Comparison of ENCODE assay signal across 8 mouse cellular contexts in genomic region chr1:82787414-82787813, GRCm38 (mm10). TPM values are rescaled to one million over a fixed set of nuclear protein-coding genes. Genes with fewer than 3 reads are reported as not detected.
DNase-seq lines count a peak whose midpoint lies in the region; ATAC-seq and TF ChIP-seq lines count a peak whose summit lies in the region.

No protein-coding gene starts in this region.

- no peak overlapping the region for H3K4me2 ChIP-seq in embryonic facial prominence, embryonic 15.5 days (replicated peaks)
- no peak overlapping the region for H3K4me2 ChIP-seq in heart, embryonic 11.5 days

- peaks cover 12% of the 10 kb centered on the region; the same call in 1 of the 2 replicates for H3K4me1 ChIP-seq in E14TG2a.4 (replicated peaks; ENCODE audit: low read depth, low read length)
- peaks cover 3% of the 10 kb centered on the region for H3K4me1 ChIP-seq in bone marrow macrophage, adult 2 months (ENCODE audit: control insufficient read depth, insufficient read depth, low read length)
- H3K4me1 ChIP-seq in embryonic facial prominence, embryonic 15.5 days = peaks cover 8% of the 10 kb centered on the region; the same call in 1 of the 2 replicates
- peaks cover 6% of the 10 kb centered on the region; the same call in 1 of the 2 replicates for H3K4me1 ChIP-seq in heart, embryonic 11.5 days (ENCODE audit: control insufficient read depth, insufficient read depth, low read length)
- no peaks in the 10 kb centered on the region for H3K4me1 ChIP-seq in testis, adult 2 months (ENCODE audit: control insufficient read depth, insufficient read depth, low read length)

- peak; percentile 77; the same call in 1 of the 2 replicates for ATAC-seq in embryonic facial prominence, embryonic 15.5 days (ENCODE audit: insufficient number of reproducible peaks, low FRiP score, low TSS enrichment, low read depth)
- ATAC-seq in heart, embryonic 11.5 days (replicated peaks; ENCODE audit: insufficient number of reproducible peaks, low FRiP score, low TSS enrichment) = peak; percentile 79

- WGBS in embryonic facial prominence, embryonic 15.5 days = 2% methylated on average over 2 of the region's 2 CpGs
- WGBS in heart, embryonic 11.5 days (ENCODE audit: insufficient replicate concordance) = 0% methylated on average over 2 of the region's 2 CpGs

- TF ChIP-seq CTCF in E14TG2a.4 (conservative IDR thresholded peaks at IDR 0.05; ENCODE audit: low read length) = peak; percentile 42
- peak; percentile 34; the same call in 1 of the 2 replicates for TF ChIP-seq CTCF in bone marrow macrophage, adult 2 months (IDR thresholded peaks at IDR 0.05; ENCODE audit: low read depth, low read length)
- peak; percentile 27; the same call in 1 of the 2 replicates for TF ChIP-seq CTCF in testis, adult 2 months (IDR thresholded peaks at IDR 0.05; ENCODE audit: control insufficient read depth, insufficient read depth, insufficient replicate concordance, low read depth, low read length)

- no peak overlapping the region for H3K27ac ChIP-seq in bone marrow macrophage, adult 2 months (ENCODE audit: insufficient read depth, low read depth, low read length)
- no peak overlapping the region for H3K27ac ChIP-seq in embryonic facial prominence, embryonic 15.5 days (replicated peaks)
- H3K27ac ChIP-seq in heart, embryonic 11.5 days (ENCODE audit: low read depth, low read length) = no peak overlapping the region
- H3K27ac ChIP-seq in testis, adult 2 months (ENCODE audit: control insufficient read depth, insufficient read depth, low read depth, low read length) = no peak overlapping the region

- no peak for TF ChIP-seq POLR2A in bone marrow macrophage, adult 2 months (IDR thresholded peaks at IDR 0.05; ENCODE audit: borderline replicate concordance, low read depth, low read length)
- TF ChIP-seq POLR2A in testis, adult 2 months (IDR thresholded peaks at IDR 0.05; ENCODE audit: control insufficient read depth, low read depth, low read length) = no peak

- DNase-seq in kidney, adult 9 months = peak; percentile 84
- DNase-seq in liver = peak; percentile 45
- DNase-seq in naive thymus-derived CD4-positive, alpha-beta T cell, adult 2 months (ENCODE audit: low read depth) = peak; percentile 71

- no peak overlapping the region for H3K9ac ChIP-seq in embryonic facial prominence, embryonic 15.5 days
- no peak overlapping the region for H3K9ac ChIP-seq in heart, embryonic 11.5 days (ENCODE audit: low read depth, low read length)

- no peaks in the 10 kb centered on the region for H3K9me3 ChIP-seq in E14TG2a.4 (ENCODE audit: low read length)
- no peaks in the 10 kb centered on the region for H3K9me3 ChIP-seq in embryonic facial prominence, embryonic 15.5 days (replicated peaks)
- H3K9me3 ChIP-seq in heart, embryonic 11.5 days (replicated peaks; ENCODE audit: control insufficient read depth, low read length) = no peaks in the 10 kb centered on the region

- no peaks in the 10 kb centered on the region for H3K27me3 ChIP-seq in E14TG2a.4 (ENCODE audit: insufficient read depth, low read length)
- no peaks in the 10 kb centered on the region for H3K27me3 ChIP-seq in embryonic facial prominence, embryonic 15.5 days
- H3K27me3 ChIP-seq in heart, embryonic 11.5 days (ENCODE audit: control insufficient read depth, insufficient read depth, low read length) = no peaks in the 10 kb centered on the region
- no peaks in the 10 kb centered on the region for H3K27me3 ChIP-seq in testis, adult 2 months (ENCODE audit: control insufficient read depth, insufficient read depth, low read length)

- H3K36me3 ChIP-seq in E14TG2a.4 (ENCODE audit: insufficient read depth, low read length) = no peaks in the 10 kb centered on the region
- no peaks in the 10 kb centered on the region for H3K36me3 ChIP-seq in embryonic facial prominence, embryonic 15.5 days
- H3K36me3 ChIP-seq in heart, embryonic 11.5 days (ENCODE audit: control insufficient read depth, insufficient read depth, low read length) = no peaks in the 10 kb centered on the region
- no peaks in the 10 kb centered on the region for H3K36me3 ChIP-seq in testis, adult 2 months (ENCODE audit: control insufficient read depth, insufficient read depth, low read length)

- H3K4me3 ChIP-seq in E14TG2a.4 (replicated peaks; ENCODE audit: low read length) = no peak overlapping the region
- no peak overlapping the region for H3K4me3 ChIP-seq in bone marrow macrophage, adult 2 months (ENCODE audit: insufficient read depth, low read length)
- no peak overlapping the region for H3K4me3 ChIP-seq in embryonic facial prominence, embryonic 15.5 days (replicated peaks)
- H3K4me3 ChIP-seq in heart, embryonic 11.5 days (ENCODE audit: low read depth, low read length) = no peak overlapping the region
- H3K4me3 ChIP-seq in testis, adult 2 months (ENCODE audit: control insufficient read depth, low read depth, low read length) = no peak overlapping the region

RNA-seq across cellular contexts. Expression of gene Gm47791, which starts 16.4 kb away (rescaled TPM):
- not detected in 2 replicates for polyA plus RNA-seq in bone marrow macrophage, adult 2 months (2012; ENCODE audit: insufficient read depth, insufficient read length, missing spikeins)
- polyA plus RNA-seq in embryonic facial prominence, embryonic 15.5 days (2015; fragmentation: Nextera tagmentation; extraction: Ambion mirVana) = 0.77 and 1.9 TPM in 2 replicates
- polyA plus RNA-seq in heart, embryonic 11.5 days (2014; fragmentation: Nextera tagmentation; extraction: Ambion mirVana) = not detected in 2 replicates
- not detected in 2 replicates for polyA plus RNA-seq in testis, adult 2 months (2012; rRNA removed)

RNA-seq across cellular contexts. Expression of gene Tm4sf20, which starts 19.2 kb away (rescaled TPM):
- not detected in 2 replicates for polyA plus RNA-seq in bone marrow macrophage, adult 2 months (2012; ENCODE audit: insufficient read depth, insufficient read length, missing spikeins)
- 0.21 TPM in 1 of 2 replicates, not detected in the other for polyA plus RNA-seq in embryonic facial prominence, embryonic 15.5 days (2015; fragmentation: Nextera tagmentation; extraction: Ambion mirVana)
- 0.29 TPM in 1 of 2 replicates, not detected in the other for polyA plus RNA-seq in heart, embryonic 11.5 days (2014; fragmentation: Nextera tagmentation; extraction: Ambion mirVana)
- polyA plus RNA-seq in testis, adult 2 months (2012; rRNA removed) = not detected in 2 replicates

RNA-seq across cellular contexts. Expression of gene Agfg1, which starts 51.9 kb away (rescaled TPM):
- 31.8 and 38.3 TPM in 2 replicates for polyA plus RNA-seq in bone marrow macrophage, adult 2 months (2012; ENCODE audit: insufficient read depth, insufficient read length, missing spikeins)
- polyA plus RNA-seq in embryonic facial prominence, embryonic 15.5 days (2015; fragmentation: Nextera tagmentation; extraction: Ambion mirVana) = 26.1 and 27.7 TPM in 2 replicates
- polyA plus RNA-seq in heart, embryonic 11.5 days (2014; fragmentation: Nextera tagmentation; extraction: Ambion mirVana) = 42.2 and 43.8 TPM in 2 replicates
- polyA plus RNA-seq in testis, adult 2 months (2012; rRNA removed) = 145 and 150 TPM in 2 replicates
